Mouse (Mus musculus): ENCODE measurements at regions not wholly inside any gene's neighbourhood (a gene's known extent, or its start where the extent isn't known, plus 50 kb on each side); places are given as distances from the start of the nearest gene placed in this dataset.

- no peak for TF ChIP-seq CTCF (IDR thresholded peaks at IDR 0.05; ENCODE audit: low read depth)
- no peaks in the 10 kb centered on the region for H3K4me1 ChIP-seq (replicated peaks; ENCODE audit: insufficient read depth, low read length)
- no peaks in the 10 kb centered on the region for H3K27me3 ChIP-seq (ENCODE audit: insufficient read depth, low read length)
- ATAC-seq (replicated peaks; ENCODE audit: low FRiP score, low read depth) (no peak), DNase-seq (ENCODE audit: low spot score) (no peak)
- H3K4me2 ChIP-seq (ENCODE audit: low read length): no peak overlapping the region
- H3K36me3 ChIP-seq (ENCODE audit: insufficient read depth, low read length): no peaks in the 10 kb centered on the region
- WGBS: 89% methylated on average over 9 of the region's 9 CpGs
- H3K9ac ChIP-seq (ENCODE audit: low read depth, low read length): no peak overlapping the region
- no peak overlapping the region for H3K27ac ChIP-seq
- H3K9me3 ChIP-seq (replicated peaks; ENCODE audit: low read length): no peaks in the 10 kb centered on the region
- H3K4me3 ChIP-seq (replicated peaks; ENCODE audit: low read depth, low read length): no peak overlapping the region
Observed at GRCm38 (mm10) chr15:31168191-31168590, 55.9 kb upstream of the Dap start.

- ATAC-seq (replicated peaks; ENCODE audit: low FRiP score, low read depth): no peak
- DNase-seq (ENCODE audit: low spot score): no peak
Observed at GRCm38 (mm10) chr15:31173309-31174115, 50.6 kb upstream of the Dap start.

More at GRCm38 (mm10) chr15:31173309-31174115, 50.6 kb upstream of the Dap start:
- TF ChIP-seq CTCF (IDR thresholded peaks at IDR 0.05; ENCODE audit: low read depth): no peak
- H3K9me3 ChIP-seq (replicated peaks; ENCODE audit: low read length): no peaks in the 10 kb centered on the region
- no peak overlapping the region for H3K9ac ChIP-seq (ENCODE audit: low read depth, low read length)
- H3K27me3 ChIP-seq (ENCODE audit: insufficient read depth, low read length): no peaks in the 10 kb centered on the region
- H3K4me2 ChIP-seq (ENCODE audit: low read length): no peak overlapping the region
- no peaks in the 10 kb centered on the region for H3K36me3 ChIP-seq (ENCODE audit: insufficient read depth, low read length)
- no peak overlapping the region for H3K27ac ChIP-seq
- no peaks in the 10 kb centered on the region for H3K4me1 ChIP-seq (replicated peaks; ENCODE audit: insufficient read depth, low read length)
- WGBS: 57% methylated on average over 6 of the region's 6 CpGs
- H3K4me3 ChIP-seq (replicated peaks; ENCODE audit: low read depth, low read length): no peak overlapping the region
